Mouse (Mus musculus) heart, adult 8-10 months (tissue): ENCODE results near the gene Cish. TPM values are rescaled to one million over a fixed set of nuclear protein-coding genes. Genes with fewer than 3 reads are reported as not detected.

ENCODE experiments used
- DNase-seq: peaks from one replicate; pipeline ENCODE4 v3.0.0; 2022; ENCODE audit warnings: low spot score
- total RNA-seq, 4 experiments: library from RNA; stranded (reverse); gene quantifications; 2 replicates each; pipeline ENCODE4 v1.2.4; 2022

Cish gene
- total RNA-seq, 4 experiments from 2014 or later, result 87.1 to 234 (median 146) TPM

DNA sequence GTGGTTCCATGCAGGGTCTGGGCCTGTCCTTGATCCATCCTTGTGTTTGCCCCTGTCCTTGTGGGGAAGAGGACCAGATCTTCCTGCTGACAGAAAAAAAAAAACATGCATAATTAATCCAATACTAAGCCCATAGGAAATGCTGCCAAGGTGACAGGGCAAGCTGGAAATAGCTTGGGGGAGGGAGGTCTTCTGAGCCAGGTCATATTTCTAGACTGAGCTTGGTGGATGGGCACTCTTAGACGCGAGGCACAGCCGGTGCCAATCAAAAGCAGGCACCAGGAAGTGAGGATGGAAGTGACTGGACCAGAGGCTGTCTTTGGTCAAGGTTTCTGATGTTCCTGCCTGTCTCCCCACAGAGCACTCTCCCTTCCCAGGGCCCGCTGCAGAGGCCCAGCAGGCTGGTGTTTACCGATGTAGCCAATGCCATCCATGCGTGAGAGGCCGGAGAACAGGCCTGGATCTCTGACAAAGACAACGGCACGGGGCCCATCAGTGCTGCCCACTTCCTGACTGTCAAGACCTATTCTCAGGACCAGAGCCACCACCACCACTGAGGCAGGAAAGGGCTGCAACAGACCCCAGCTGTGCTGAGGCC lies 51.9 kb downstream of the Cish start:
- DNase-seq, result no peak

DNA sequence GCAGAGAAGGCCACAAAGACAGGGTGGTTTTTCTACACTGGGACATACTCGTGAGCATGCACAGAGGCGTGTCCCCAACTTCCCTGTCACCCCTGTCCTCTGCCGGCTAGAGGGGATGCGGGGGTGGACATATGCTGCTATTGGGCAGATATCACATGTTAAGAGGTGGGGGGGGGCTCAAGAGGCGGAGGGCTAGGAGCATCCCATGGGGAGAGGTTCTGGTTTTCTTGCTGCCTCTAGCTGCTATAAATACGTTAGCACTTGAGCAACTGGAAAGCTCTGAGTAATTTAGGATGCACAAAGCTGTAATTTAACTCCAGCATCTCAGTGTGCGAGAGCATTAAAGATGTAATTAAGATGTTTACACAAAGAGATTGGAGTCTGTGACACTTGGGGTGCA lies 53.5 kb downstream of the Cish start:
- DNase-seq, result no peak

Other genes starting within 250 kb of the Cish start
- gene Dock3, start 64.1 kb upstream of the Cish start, total RNA-seq, result 10 to 100 TPM; 15.1 to 23.8 (median 19.8) TPM
- gene Mapkapk3, start 6.1 kb upstream of the Cish start, total RNA-seq, result 10 to 100 TPM; 27.2 to 38.4 (median 32.0) TPM
- gene Hemk1, start 42.3 kb downstream of the Cish start, total RNA-seq, result 10 to 100 TPM; 17.3 to 24.0 (median 19.9) TPM
- 10 to 100 TPM in 1 of 4 experiments, 1 to 10 TPM in 3; 5.6 to 10.3 (median 6.4) TPM for gene 6430571L13Rik, start 44.6 kb downstream of the Cish start, total RNA-seq
- 10 to 100 TPM; 10.4 to 18.4 (median 12.3) TPM for gene Cacna2d2, start 103.6 kb downstream of the Cish start, total RNA-seq
- gene Tmem115, start 237.9 kb downstream of the Cish start, total RNA-seq, result 10 to 100 TPM; 21.2 to 25.6 (median 22.2) TPM
- gene Cyb561d2, start 246.2 kb downstream of the Cish start, total RNA-seq, result 1 to 10 TPM; 5.1 to 6.3 (median 5.4) TPM
- 10 to 100 TPM; 18.4 to 22.6 (median 21.2) TPM for gene Nprl2, start 246.2 kb downstream of the Cish start, total RNA-seq